Mouse (Mus musculus) heart, adult 9 months (tissue): ENCODE results near the gene Dleu7.

Source experiments
- DNase-seq, 2 experiments: peaks; one replicate each; pipeline ENCODE4 v3.0.0; 2022; ENCODE audit warnings: low spot score in 2 of 2

The Dleu7 gene

GRCm38 (mm10) chr14:62292488-62293339 lies at the start of gene Dleu7, which contains the start of gene Rnaseh2b:
TSS of gene Dleu7 (minus strand) at chr14:62293047.
TSS of gene Rnaseh2b (plus strand) at chr14:62292589.
- peak in 1 of 2 experiments; percentile 3 for DNase-seq

- DNase-seq: no peak
These were observed 49.2 kb upstream of the Dleu7 start for GRCm38 (mm10) chr14:62341887-62342642.

GRCm38 (mm10) chr14:62339196-62339595 lies 46.3 kb upstream of the Dleu7 start:
- DNase-seq: no peak

- DNase-seq: no peak
These were observed 41.3 kb upstream of the Dleu7 start for GRCm38 (mm10) chr14:62333909-62334687.

GRCm38 (mm10) chr14:62331866-62332619 lies 39.2 kb upstream of the Dleu7 start:
- peak; percentile 85 to 87 for DNase-seq

GRCm38 (mm10) chr14:62331457-62331856 lies 38.6 kb upstream of the Dleu7 start:
- no peak for DNase-seq

GRCm38 (mm10) chr14:62329631-62330030 lies 36.8 kb upstream of the Dleu7 start:
- DNase-seq: no peak

GRCm38 (mm10) chr14:62328606-62329005 lies 35.8 kb upstream of the Dleu7 start:
- DNase-seq: no peak

GRCm38 (mm10) chr14:62327171-62327570 lies 34.3 kb upstream of the Dleu7 start:
- no peak for DNase-seq

- no peak for DNase-seq
These were observed 33.2 kb upstream of the Dleu7 start for GRCm38 (mm10) chr14:62326026-62326425.

- no peak for DNase-seq
These were observed 32.1 kb upstream of the Dleu7 start for GRCm38 (mm10) chr14:62324943-62325342.

GRCm38 (mm10) chr14:62323457-62323856 lies 30.6 kb upstream of the Dleu7 start:
- no peak for DNase-seq

GRCm38 (mm10) chr14:62322581-62323344 lies 29.9 kb upstream of the Dleu7 start:
- peak; percentile 9 to 22 for DNase-seq

GRCm38 (mm10) chr14:62311672-62312071 lies 18.8 kb upstream of the Dleu7 start:
- DNase-seq: no peak

- DNase-seq: no peak
These were observed 16.2 kb upstream of the Dleu7 start for GRCm38 (mm10) chr14:62309026-62309425.

- DNase-seq: no peak
These were observed 14.7 kb upstream of the Dleu7 start for GRCm38 (mm10) chr14:62307555-62307954.

- no peak for DNase-seq
These were observed 7.2 kb upstream of the Dleu7 start for GRCm38 (mm10) chr14:62300031-62300430.

- DNase-seq: no peak
These were observed 6.0 kb upstream of the Dleu7 start for GRCm38 (mm10) chr14:62298808-62299207.

- no peak for DNase-seq
These were observed 720 bp downstream of the Dleu7 start for GRCm38 (mm10) chr14:62292166-62292487.

GRCm38 (mm10) chr14:62291406-62291987 lies 1.4 kb downstream of the Dleu7 start:
- DNase-seq: no peak
